Mouse (Mus musculus): ENCODE results near the gene Tmem106c.

- TF ChIP-seq POLR2A (IDR thresholded peaks at IDR 0.05; ENCODE audit: extremely low read depth, insufficient read depth, low read length): no peak
- TF ChIP-seq CTCF (IDR thresholded peaks at IDR 0.05; ENCODE audit: extremely low read depth, insufficient read depth, low read length): no peak
Observed at GRCm38 (mm10) chr15:98002991-98003821, 39.2 kb downstream of the Tmem106c start.
